Mouse (Mus musculus): ENCODE data around the gene Ces2c. TPM values are rescaled to one million over a fixed set of nuclear protein-coding genes. Genes with fewer than 3 reads are reported as not detected.

Ces2c gene
- polyA plus RNA-seq (2021; fragmentation: Nextera tagmentation), result not detected in 2 replicates
- long read RNA-seq, experiment 1, result 0 reads
- long read RNA-seq, experiment 2, result 0 reads

GRCm38 (mm10) chr8:104846831-104847230 is at the start of gene Ces2c:
Ces2c (plus strand) TSS chr8:104847068.

GRCm38 (mm10) chr8:104831440-104831839 is 15.4 kb upstream of the Ces2c start, which contains the start of gene Ces2b:
Ces2b (plus strand) TSS chr8:104831572.

Other genes starting within 250 kb of the Ces2c start
- gene Cdh16, start 222.7 kb upstream of the Ces2c start, polyA plus RNA-seq (2021; fragmentation: Nextera tagmentation), result not detected in 2 replicates
- 1.1 and 1.7 TPM in 2 replicates for gene Rrad, start 215.7 kb upstream of the Ces2c start, polyA plus RNA-seq (2021; fragmentation: Nextera tagmentation)
- gene Ciao2b, start 205.1 kb upstream of the Ces2c start, polyA plus RNA-seq (2021; fragmentation: Nextera tagmentation), result 108 and 110 TPM in 2 replicates
- not detected in 2 replicates for gene Ces2a, start 113.1 kb upstream of the Ces2c start, polyA plus RNA-seq (2021; fragmentation: Nextera tagmentation)
- 0.08 and 0.10 TPM in 2 replicates for gene Ces2b, start 15.5 kb upstream of the Ces2c start, polyA plus RNA-seq (2021; fragmentation: Nextera tagmentation)
- not detected in 2 replicates for gene Ces2e, start 79.2 kb downstream of the Ces2c start, polyA plus RNA-seq (2021; fragmentation: Nextera tagmentation)
- gene Ces2f, start 100.3 kb downstream of the Ces2c start, polyA plus RNA-seq (2021; fragmentation: Nextera tagmentation), result not detected in 2 replicates
- gene Ces2g, start 114.7 kb downstream of the Ces2c start, polyA plus RNA-seq (2021; fragmentation: Nextera tagmentation), result 0.13 and 0.28 TPM in 2 replicates
- not detected in 2 replicates for gene Ces2h, start 153.8 kb downstream of the Ces2c start, polyA plus RNA-seq (2021; fragmentation: Nextera tagmentation)
- not detected in 2 replicates for gene Ces3a, start 201.5 kb downstream of the Ces2c start, polyA plus RNA-seq (2021; fragmentation: Nextera tagmentation)
- not detected in 2 replicates for gene Ces3b, start 236.7 kb downstream of the Ces2c start, polyA plus RNA-seq (2021; fragmentation: Nextera tagmentation)

Data from left cerebral cortex, adult 6 months (tissue).